Mouse (Mus musculus) olfactory bulb, adult 2 months (tissue): Measurements from ENCODE around the gene 4833420G17Rik. TPM values are rescaled to one million over a fixed set of nuclear protein-coding genes. Genes with fewer than 3 reads are reported as not detected.

Experiments
- H3K27ac ChIP-seq: fragments of 200-500 bp; 2 replicates; pipeline ENCODE4 v1.5.1; 2012; ENCODE audit warnings: low read depth, low read length; ENCODE audit not compliant: insufficient read depth
- H3K4me1 ChIP-seq: fragments of 200-500 bp; 2 replicates; pipeline ENCODE4 v1.6.1; 2012; ENCODE audit warnings: low read length; ENCODE audit not compliant: control insufficient read depth, insufficient read depth
- H3K4me3 ChIP-seq: fragments of 200-500 bp; 2 replicates; pipeline ENCODE4 v1.5.1; 2012; ENCODE audit warnings: mild to moderate bottlenecking, low read depth, low read length, moderate library complexity; ENCODE audit not compliant: insufficient read depth
- CTCF ChIP-seq: fragments of 200-500 bp; IDR thresholded peaks from 2 replicates; pipeline ENCODE4 v1.5.1; 2012; ENCODE audit warnings: low read depth, mild to moderate bottlenecking, low read length, moderate library complexity; ENCODE audit not compliant: insufficient read depth
- POLR2A ChIP-seq: fragments of 200-500 bp; IDR thresholded peaks from 2 replicates; pipeline ENCODE4 v1.6.1; 2012; ENCODE audit warnings: mild to moderate bottlenecking, low read depth, low read length, moderate library complexity; ENCODE audit not compliant: insufficient read depth
- WGBS: fragments of 180-500 bp; shearing (Covaris S2); methylation state at CpG from one replicate; pipeline ENCODE4 v1.1.7; 2018; 5-methylcytosine and 5-hydroxymethylcytosine counted together
- polyA plus RNA-seq: library from polyadenylated mRNA; stranded (reverse); fragments of >200 nt; gene quantifications from 2 replicates; pipeline ENCODE4 v1.2.4, GENCODE M21; 2012; ENCODE audit warnings: low replicate concordance; ENCODE audit not compliant: missing spikeins, insufficient read depth, insufficient read length

The 4833420G17Rik gene
- 165 and 185 TPM in 2 replicates for polyA plus RNA-seq

DNA sequence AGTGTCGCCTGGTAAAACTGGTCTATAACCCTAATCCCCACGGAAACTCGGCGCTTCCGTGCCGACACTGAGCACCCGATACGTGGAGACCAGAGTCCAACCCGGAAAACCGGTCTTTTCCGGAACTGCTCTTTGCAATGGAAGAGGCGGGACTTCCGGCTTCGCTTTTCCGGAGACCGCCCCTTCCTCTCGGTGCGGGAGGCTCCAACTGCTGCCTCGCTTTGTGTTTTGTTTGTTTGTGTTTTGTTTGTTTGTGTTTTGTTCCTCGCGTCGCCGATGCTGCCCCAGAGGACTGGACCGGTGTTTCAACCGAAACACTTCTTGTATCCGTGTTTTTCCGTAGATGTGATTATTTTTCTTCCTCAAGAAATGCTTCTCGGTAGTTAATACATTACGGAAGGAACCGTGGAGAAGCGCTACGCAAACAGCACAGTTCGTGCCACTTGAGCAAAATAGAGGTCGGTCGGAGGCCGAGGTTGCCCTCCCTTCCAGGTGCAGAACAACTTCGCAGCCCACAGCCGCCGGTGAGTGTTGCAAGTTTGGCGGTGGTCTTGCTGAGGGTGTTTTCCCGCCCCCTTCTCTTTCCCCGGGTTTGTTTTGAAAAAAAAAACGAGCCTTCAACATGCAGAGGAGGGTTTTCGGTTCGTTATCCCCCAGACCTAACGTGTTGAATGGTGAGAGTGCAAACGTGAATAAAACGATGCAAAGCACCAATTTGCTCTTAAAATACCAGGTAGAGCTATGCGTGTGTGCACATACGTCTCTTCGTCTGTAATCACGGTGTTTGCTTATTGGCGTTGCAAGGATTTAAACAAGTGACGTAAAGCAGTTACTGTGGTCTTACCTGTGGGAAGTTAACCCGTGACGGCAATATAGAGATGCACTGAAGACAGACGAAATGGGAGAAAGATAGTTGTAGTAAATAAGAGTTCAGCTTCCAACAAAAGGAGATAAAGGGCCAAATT lies at the start of gene 4833420G17Rik:
TSS of gene 4833420G17Rik (plus strand) at position 173 of the 965 bp plus-strand sequence.
- Histone ChIP-seq H3K4me1 (peaks cover 2% of the 10 kb centered on the region; the same call in 1 of the 2 replicates), H3K4me3 (peak within 1 kb of the TSS; percentile 83), H3K27ac (peak within 1 kb of the TSS; percentile 39)
- under 1% methylated on average over 57 of the region's 57 CpGs for WGBS
- TF ChIP-seq CTCF (no peak), POLR2A (peak; percentile 91)

- TF ChIP-seq CTCF, result no peak
- TF ChIP-seq POLR2A, result no peak
- H3K4me3 ChIP-seq, result no peak overlapping the region
- no peak overlapping the region for H3K27ac ChIP-seq
- peaks cover under 1% of the 10 kb centered on the region; the same call in 1 of the 2 replicates for H3K4me1 ChIP-seq
- 57% methylated on average over 2 of the region's 2 CpGs for WGBS
Measured at GRCm38 (mm10) chr13:119413026-119413425, 49.5 kb upstream of the 4833420G17Rik start.

- TF ChIP-seq CTCF, result no peak
- TF ChIP-seq POLR2A, result no peak
- Histone ChIP-seq H3K4me3 (no peak overlapping the region), H3K4me1 (no peaks in the 10 kb centered on the region), H3K27ac (no peak overlapping the region)
- 88% methylated on average over 3 of the region's 3 CpGs for WGBS
Measured at GRCm38 (mm10) chr13:119418479-119418878, 44.1 kb upstream of the 4833420G17Rik start.

- Histone ChIP-seq H3K4me1 (no peaks in the 10 kb centered on the region), H3K27ac (no peak overlapping the region), H3K4me3 (no peak overlapping the region; the same call in 1 of the 2 replicates)
- TF ChIP-seq POLR2A (no peak), CTCF (no peak)
- WGBS, result 5% methylated on average over 8 of the region's 8 CpGs
Measured at GRCm38 (mm10) chr13:119430164-119430563, 32.4 kb upstream of the 4833420G17Rik start.

- TF ChIP-seq POLR2A (no peak), CTCF (no peak)
- H3K4me1 ChIP-seq, result no peaks in the 10 kb centered on the region
- 41% methylated on average over 1 of the region's 1 CpGs for WGBS
- no peak overlapping the region for H3K27ac ChIP-seq
- no peak overlapping the region for H3K4me3 ChIP-seq
Measured at GRCm38 (mm10) chr13:119432041-119432440, 30.5 kb upstream of the 4833420G17Rik start.

DNA sequence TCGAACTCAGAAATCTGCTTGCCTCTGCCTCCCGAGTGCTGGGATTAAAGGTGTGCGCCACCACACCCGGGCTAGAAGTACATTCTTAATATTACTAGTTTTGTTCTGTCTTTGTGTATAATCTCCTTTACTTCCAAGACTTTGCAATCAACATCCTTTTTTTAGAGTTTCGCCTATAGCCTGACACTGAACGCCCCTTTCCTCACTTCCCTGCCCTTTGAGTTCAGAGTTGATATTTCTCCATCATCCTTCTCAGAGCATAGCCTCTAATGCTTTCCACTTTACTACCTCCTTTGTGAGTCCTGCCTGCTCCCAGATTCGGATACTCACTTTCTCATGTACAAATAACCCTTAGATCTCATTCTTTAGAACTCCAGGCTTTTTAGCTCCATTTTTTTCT lies 28.2 kb upstream of the 4833420G17Rik start:
- Histone ChIP-seq H3K4me3 (no peak overlapping the region), H3K27ac (no peak overlapping the region), H3K4me1 (no peaks in the 10 kb centered on the region)
- WGBS, result 87% methylated on average over 7 of the region's 7 CpGs
- TF ChIP-seq POLR2A (no peak), CTCF (no peak)

DNA sequence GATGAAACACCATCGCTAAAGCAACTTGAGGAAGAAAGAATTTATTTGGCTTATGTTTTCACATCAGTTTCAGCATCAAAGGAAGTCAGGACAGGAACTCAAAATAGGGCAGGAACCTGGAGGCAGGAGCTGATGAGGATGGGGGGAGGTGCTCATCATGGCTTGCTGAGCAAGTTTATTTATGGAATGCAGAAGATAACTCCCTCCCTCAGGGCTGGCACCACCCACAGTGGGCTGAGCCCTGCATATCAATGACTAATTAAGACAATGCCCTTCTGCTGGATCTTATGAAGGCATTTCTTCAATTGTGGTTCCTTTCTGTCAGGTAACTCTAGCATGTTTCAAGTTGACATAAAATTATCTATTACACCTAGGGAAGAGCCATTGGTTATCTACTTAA lies 20.3 kb upstream of the 4833420G17Rik start:
- no peaks in the 10 kb centered on the region for H3K4me1 ChIP-seq
- no peak for TF ChIP-seq POLR2A
- no peak for TF ChIP-seq CTCF
- 67% methylated on average over 1 of the region's 1 CpGs for WGBS
- no peak overlapping the region for H3K4me3 ChIP-seq
- H3K27ac ChIP-seq, result no peak overlapping the region

- no peak overlapping the region for H3K27ac ChIP-seq
- 95% methylated on average over 4 of the region's 4 CpGs for WGBS
- H3K4me1 ChIP-seq, result no peaks in the 10 kb centered on the region
- TF ChIP-seq POLR2A, result no peak
- no peak overlapping the region for H3K4me3 ChIP-seq
Measured at GRCm38 (mm10) chr13:119453563-119453962, 9.0 kb upstream of the 4833420G17Rik start.

GRCm38 (mm10) chr13:119455082-119455481 lies 7.5 kb upstream of the 4833420G17Rik start:
- Histone ChIP-seq H3K4me3 (no peak overlapping the region), H3K27ac (no peak overlapping the region), H3K4me1 (no peaks in the 10 kb centered on the region)
- TF ChIP-seq POLR2A, result no peak

- Histone ChIP-seq H3K4me3 (no peak overlapping the region), H3K4me1 (no peaks in the 10 kb centered on the region), H3K27ac (no peak overlapping the region)
- 92% methylated on average over 7 of the region's 7 CpGs for WGBS
- no peak for TF ChIP-seq CTCF
- no peak for TF ChIP-seq POLR2A
Measured at GRCm38 (mm10) chr13:119456342-119456741, 6.2 kb upstream of the 4833420G17Rik start.
